In genomic region chr19:55747926-55748291, GRCm38 (mm10) we compare ENCODE assay signal across 11 mouse cellular contexts. TPM values are rescaled to one million over a fixed set of nuclear protein-coding genes. Genes with fewer than 3 reads are reported as not detected.
A peak's percentile ranks its signal among the peaks of the same experiment; 100 is the strongest.
DNase-seq lines count a peak whose midpoint lies in the region; ATAC-seq and TF ChIP-seq lines count a peak whose summit lies in the region.
"Had no signal": no experiment of that assay in that cellular context is flagged by ENCODE, and none has a peak within 500 bp of the region (broad histone marks: within the 10 kb centered on the region; RNA-seq: fewer than 3 reads in every experiment).

No protein-coding gene starts in this region.

- DNase-seq in forebrain, embryonic 11.5 days (ENCODE audit: low spot score) = no peak
- no peak for DNase-seq in forebrain, postnatal 0 days
- peak; percentile 65 for DNase-seq in kidney, adult 9 months
- DNase-seq in kidney, adult 11 months = no peak
- peak; percentile 48 for DNase-seq in forebrain, embryonic 14.5 days (ENCODE audit: low spot score)
- no peak for DNase-seq in embryo, embryonic 10.5 days (ENCODE audit: low spot score)
- no peak for DNase-seq in layer of hippocampus, postnatal 10 days (ENCODE audit: low spot score in 2 of 2)
- DNase-seq: adrenal gland, postnatal 10 days; cerebellum, adult 11 months; liver had no signal

- H3K36me3 ChIP-seq in forebrain, embryonic 11.5 days (ENCODE audit: control insufficient read depth, insufficient read depth, low read length) = no peaks in the 10 kb centered on the region
- H3K36me3 ChIP-seq in forebrain, postnatal 0 days (ENCODE audit: insufficient read depth) = no peaks in the 10 kb centered on the region
- H3K36me3 ChIP-seq in forebrain, embryonic 14.5 days (ENCODE audit: control insufficient read depth, insufficient read depth, low read length) = no peaks in the 10 kb centered on the region
- H3K36me3 ChIP-seq in midbrain, embryonic 15.5 days (replicated peaks) = no peaks in the 10 kb centered on the region

- 13% methylated on average over 6 of the region's 6 CpGs for WGBS in forebrain, embryonic 11.5 days
- WGBS in forebrain, postnatal 0 days = 15% methylated on average over 6 of the region's 6 CpGs
- 8% methylated on average over 6 of the region's 6 CpGs for WGBS in forebrain, embryonic 14.5 days
- WGBS in midbrain, embryonic 15.5 days = 25% methylated on average over 6 of the region's 6 CpGs

- no peaks in the 10 kb centered on the region for H3K27me3 ChIP-seq in forebrain, embryonic 11.5 days (ENCODE audit: control insufficient read depth, insufficient read depth, low read length)
- peaks cover 21% of the 10 kb centered on the region; the same call in 1 of the 2 replicates for H3K27me3 ChIP-seq in forebrain, postnatal 0 days (ENCODE audit: insufficient read depth, low read length)
- no peaks in the 10 kb centered on the region; the same call in 1 of the 2 replicates for H3K27me3 ChIP-seq in forebrain, embryonic 14.5 days (replicated peaks; ENCODE audit: control insufficient read depth, insufficient read depth, low read length)
- no peaks in the 10 kb centered on the region for H3K27me3 ChIP-seq in midbrain, embryonic 15.5 days (replicated peaks)

- no peak for TF ChIP-seq CTCF in forebrain, postnatal 0 days (IDR thresholded peaks at IDR 0.05; ENCODE audit: low read depth)

- no peak overlapping the region for H3K27ac ChIP-seq in forebrain, embryonic 11.5 days (ENCODE audit: low read depth, low read length)
- H3K27ac ChIP-seq in forebrain, postnatal 0 days (ENCODE audit: low read depth, low read length) = no peak overlapping the region
- H3K27ac ChIP-seq in forebrain, embryonic 14.5 days (ENCODE audit: low read depth, low read length) = peak overlapping the region; percentile 63
- peak overlapping the region; percentile 76 for H3K27ac ChIP-seq in midbrain, embryonic 15.5 days

- H3K9me3 ChIP-seq in forebrain, embryonic 11.5 days (ENCODE audit: control insufficient read depth, low read length) = no peaks in the 10 kb centered on the region
- H3K9me3 ChIP-seq in forebrain, postnatal 0 days (ENCODE audit: low read length) = no peaks in the 10 kb centered on the region
- no peaks in the 10 kb centered on the region for H3K9me3 ChIP-seq in forebrain, embryonic 14.5 days (replicated peaks; ENCODE audit: control insufficient read depth, low read length)
- H3K9me3 ChIP-seq in midbrain, embryonic 15.5 days = no peaks in the 10 kb centered on the region

- H3K4me3 ChIP-seq in forebrain, embryonic 11.5 days (ENCODE audit: low read depth, low read length) = no peak overlapping the region
- H3K4me3 ChIP-seq in forebrain, postnatal 0 days (ENCODE audit: low read depth, low read length) = no peak overlapping the region
- H3K4me3 ChIP-seq in forebrain, embryonic 14.5 days (ENCODE audit: low read depth, low read length) = no peak overlapping the region
- peak overlapping the region; percentile 30 for H3K4me3 ChIP-seq in midbrain, embryonic 15.5 days

- 0 out of 2 replicates have a peak overlapping the region, but pooled peaks have one; percentile 44 for H3K9ac ChIP-seq in forebrain, embryonic 11.5 days (ENCODE audit: low read length)
- H3K9ac ChIP-seq in forebrain, postnatal 0 days = no peak overlapping the region
- peak overlapping the region; percentile 51 for H3K9ac ChIP-seq in forebrain, embryonic 14.5 days (ENCODE audit: low read length)
- peak overlapping the region; percentile 39 for H3K9ac ChIP-seq in midbrain, embryonic 15.5 days

- H3K4me1 ChIP-seq in forebrain, embryonic 11.5 days (replicated peaks; ENCODE audit: control insufficient read depth, insufficient read depth, low read length) = peaks cover 53% of the 10 kb centered on the region
- H3K4me1 ChIP-seq in forebrain, postnatal 0 days (ENCODE audit: insufficient read depth) = peaks cover 14% of the 10 kb centered on the region; the same call in 1 of the 2 replicates
- H3K4me1 ChIP-seq in forebrain, embryonic 14.5 days (ENCODE audit: control insufficient read depth, insufficient read depth, low read length) = peaks cover 75% of the 10 kb centered on the region
- peaks cover 81% of the 10 kb centered on the region for H3K4me1 ChIP-seq in midbrain, embryonic 15.5 days

- peak overlapping the region; percentile 40 for H3K4me2 ChIP-seq in forebrain, embryonic 11.5 days (ENCODE audit: low read depth, low read length, severe bottlenecking)
- no peak overlapping the region for H3K4me2 ChIP-seq in forebrain, postnatal 0 days (ENCODE audit: low read depth)
- peak overlapping the region; percentile 81 for H3K4me2 ChIP-seq in forebrain, embryonic 14.5 days (ENCODE audit: low read length)
- H3K4me2 ChIP-seq in midbrain, embryonic 15.5 days = peak overlapping the region; percentile 62

- no peak for ATAC-seq in forebrain, embryonic 11.5 days (replicated peaks; ENCODE audit: low FRiP score)
- no peak for ATAC-seq in forebrain, postnatal 0 days
- ATAC-seq in forebrain, embryonic 14.5 days = no peak
- no peak for ATAC-seq in midbrain, embryonic 15.5 days (replicated peaks)

RNA-seq across cellular contexts. Expression of gene Tcf7l2, which starts 6.3 kb away (rescaled TPM):
- polyA plus RNA-seq in forebrain, embryonic 11.5 days (2014; fragmentation: Nextera tagmentation; extraction: Ambion mirVana) = 146 and 150 TPM in 2 replicates
- 10.8 and 17.7 TPM in 2 replicates for total RNA-seq in forebrain, postnatal 0 days (2014; rRNA removed)
- polyA plus RNA-seq in forebrain, postnatal 0 days (2015; fragmentation: Nextera tagmentation; extraction: Ambion mirVana) = 113 and 282 TPM in 2 replicates
- polyA plus RNA-seq in forebrain, embryonic 14.5 days (2014; fragmentation: Nextera tagmentation; extraction: Ambion mirVana) = 196 and 221 TPM in 2 replicates
- polyA plus RNA-seq in midbrain, embryonic 15.5 days (2015; fragmentation: Nextera tagmentation; extraction: Ambion mirVana) = 729 and 759 TPM in 2 replicates
- 10 to 100 TPM; 14.2 to 26.1 TPM for total RNA-seq in layer of hippocampus, postnatal 10 days (2021)

Comparison
In these comparisons a context has a peak if more than half of its experiments do, and no peak if none do; other contexts are left out.
1. DNase-seq: peak in kidney, adult 9 months (single experiment) and forebrain, embryonic 14.5 days (single experiment); none in forebrain, embryonic 11.5 days (single experiment), forebrain, postnatal 0 days (single experiment), kidney, adult 11 months (single experiment), embryo, embryonic 10.5 days (single experiment) and layer of hippocampus, postnatal 10 days (0 of 2).
2. H3K27ac ChIP-seq: peak in forebrain, embryonic 14.5 days (single experiment) and midbrain, embryonic 15.5 days (single experiment); none in forebrain, embryonic 11.5 days (single experiment) and forebrain, postnatal 0 days (single experiment).